Mouse (Mus musculus): ENCODE results near the gene Tmem238.

Gene Tmem238

DNA sequence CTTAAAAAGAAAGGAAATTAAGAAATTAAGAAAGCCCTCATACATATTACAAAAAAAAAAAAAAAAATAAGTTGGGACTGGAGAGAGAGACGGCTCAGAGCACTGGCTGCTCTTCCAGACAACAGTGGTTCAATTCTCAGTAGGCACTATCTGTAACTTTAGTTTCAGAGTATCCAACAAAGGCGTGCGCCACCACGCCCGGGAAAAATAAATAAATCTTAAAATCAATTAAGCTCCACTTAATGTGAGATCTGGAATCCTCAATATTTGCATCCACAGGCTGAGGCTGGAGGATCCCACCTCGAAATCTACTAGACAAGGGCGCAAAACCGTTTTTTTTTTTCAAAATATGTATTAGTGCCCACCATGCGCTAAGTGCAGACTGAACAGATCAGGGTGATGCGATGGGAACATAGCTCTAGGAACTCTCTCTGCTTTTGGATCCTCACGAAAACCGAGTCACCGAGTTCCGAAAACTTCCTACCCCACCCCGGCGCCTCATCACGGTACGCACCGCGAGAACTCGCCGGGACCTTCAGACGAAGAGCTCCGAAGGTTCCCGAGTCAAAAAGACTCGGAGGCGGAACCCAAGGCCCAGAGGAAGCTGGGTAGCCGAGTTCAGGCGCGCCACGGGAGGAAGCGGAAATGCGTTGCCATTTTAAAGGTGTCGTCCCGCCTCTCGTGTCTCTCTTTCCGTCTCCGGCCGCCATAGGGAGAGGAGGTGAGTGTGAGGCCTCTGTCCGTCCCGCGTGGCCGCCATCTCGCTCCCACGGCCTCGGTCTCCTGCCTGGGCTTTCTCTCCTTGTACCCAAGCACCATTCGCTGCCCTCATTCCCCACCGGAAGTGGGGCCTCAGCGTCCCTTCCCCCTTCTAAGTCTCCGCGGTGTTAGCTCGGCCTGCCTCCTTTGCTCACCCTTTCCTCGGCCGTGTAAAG, 3.1 kb upstream of the Tmem238 start, which contains the start of gene Rpl28:
Gene Rpl28, plus strand, starts transcription at position 597 of the 935 bp plus-strand sequence.
- DNase-seq: peak; percentile 97

DNA sequence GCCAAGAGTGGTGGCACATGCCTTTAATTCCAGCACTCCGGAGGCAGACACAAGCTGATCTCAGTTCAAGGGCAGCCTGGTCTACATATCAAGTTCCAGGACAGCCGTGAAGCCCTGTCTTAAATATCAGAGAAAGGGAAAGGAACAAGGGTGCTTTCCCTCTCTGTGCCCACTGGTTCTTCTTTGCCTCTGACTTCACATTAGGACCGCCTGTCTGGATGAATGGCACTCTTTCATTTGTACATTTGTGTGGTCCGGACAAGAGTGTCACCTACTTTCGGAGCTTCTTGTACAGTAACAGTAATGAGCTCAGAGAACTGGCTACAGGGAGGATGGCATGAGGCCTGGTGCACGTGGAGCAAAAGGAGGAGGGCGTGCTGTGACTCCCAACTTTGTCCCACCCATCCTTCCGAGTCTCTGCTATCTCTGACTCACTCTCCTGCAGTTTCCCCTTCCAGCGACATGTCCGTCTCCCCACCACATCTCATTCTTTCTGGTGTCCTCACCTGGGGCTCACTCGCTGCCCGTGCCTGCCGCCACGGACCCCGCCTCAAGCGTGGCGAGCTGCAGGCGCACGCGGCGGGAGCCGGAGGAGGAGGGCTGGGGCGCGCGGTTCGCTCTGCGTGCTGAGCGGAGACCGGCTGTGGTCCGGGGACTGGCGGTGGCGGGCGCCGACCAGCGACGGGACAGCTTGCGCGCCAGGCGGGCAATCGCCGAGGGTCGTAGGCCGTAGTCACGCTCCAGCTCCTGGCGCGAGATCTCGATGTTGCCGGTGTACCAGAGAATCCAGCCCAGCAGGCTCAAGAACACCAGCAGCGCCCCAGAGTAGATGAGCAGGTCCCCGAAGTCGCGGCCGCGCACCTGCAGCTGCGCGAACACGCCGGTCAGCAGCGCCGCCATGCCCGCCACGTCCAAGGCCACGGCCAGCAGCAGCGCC, 689 bp downstream of the Tmem238 start:
- DNase-seq: peak; percentile 85

DNA sequence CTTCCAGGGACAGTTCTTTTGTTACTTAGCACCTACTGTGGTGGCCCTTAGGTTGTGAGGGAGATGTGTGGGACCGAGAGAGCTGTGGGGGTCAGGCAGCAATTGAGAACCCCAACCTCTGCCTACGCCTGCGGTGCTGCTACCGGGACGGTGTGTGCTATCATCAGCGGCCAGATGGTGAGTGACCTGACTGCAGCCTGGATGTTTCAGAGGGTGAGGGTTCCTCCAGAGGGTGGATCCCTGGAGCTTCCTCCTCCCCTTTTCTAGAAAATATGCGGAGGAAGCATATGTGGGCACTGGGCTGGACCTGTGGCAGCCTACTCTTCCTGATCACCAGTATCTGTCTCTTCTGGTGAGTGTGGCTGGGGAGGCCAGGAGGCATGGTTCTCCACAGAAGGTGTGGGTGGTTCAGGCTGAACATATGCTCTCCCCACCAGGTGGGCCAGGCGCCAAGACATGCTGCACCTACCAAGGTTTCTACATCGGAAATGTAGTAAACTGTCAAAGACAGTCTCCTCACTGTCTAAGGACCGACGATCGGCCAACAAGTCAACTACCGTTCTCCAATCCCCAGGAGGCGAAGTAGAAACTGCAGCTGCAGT, 5.7 kb downstream of the Tmem238 start:
- no peak for DNase-seq

DNA sequence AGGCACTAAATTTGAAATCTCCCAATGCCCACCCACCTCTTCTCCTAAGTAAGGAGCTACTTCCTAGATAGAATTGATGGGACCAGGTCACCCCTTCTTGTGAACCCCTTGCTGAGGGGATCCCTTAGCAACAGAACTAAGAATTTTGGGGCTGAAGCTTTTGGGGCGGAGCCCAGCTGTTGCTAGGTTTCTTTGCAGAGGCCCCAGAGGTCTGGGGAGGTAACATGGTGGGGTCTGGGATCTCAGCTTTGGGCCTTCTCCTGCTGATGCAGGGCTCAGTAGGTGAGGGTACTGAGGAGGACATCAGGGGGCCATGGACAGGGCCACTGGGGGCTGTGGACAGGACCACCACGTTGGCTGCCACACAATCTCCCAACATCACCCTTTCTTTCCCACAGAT, 6.7 kb downstream of the Tmem238 start, which contains the start of the genes Il11 and Tmem190:
Gene Il11, minus strand, starts transcription at position 101 of the 400 bp plus-strand sequence.
Gene Tmem190, plus strand, starts transcription at position 179 of the 400 bp plus-strand sequence.
- DNase-seq: no peak

- no peak for DNase-seq
These were observed 7.3 kb downstream of the Tmem238 start for GRCm38 (mm10) chr7:4782130-4782529.

DNA sequence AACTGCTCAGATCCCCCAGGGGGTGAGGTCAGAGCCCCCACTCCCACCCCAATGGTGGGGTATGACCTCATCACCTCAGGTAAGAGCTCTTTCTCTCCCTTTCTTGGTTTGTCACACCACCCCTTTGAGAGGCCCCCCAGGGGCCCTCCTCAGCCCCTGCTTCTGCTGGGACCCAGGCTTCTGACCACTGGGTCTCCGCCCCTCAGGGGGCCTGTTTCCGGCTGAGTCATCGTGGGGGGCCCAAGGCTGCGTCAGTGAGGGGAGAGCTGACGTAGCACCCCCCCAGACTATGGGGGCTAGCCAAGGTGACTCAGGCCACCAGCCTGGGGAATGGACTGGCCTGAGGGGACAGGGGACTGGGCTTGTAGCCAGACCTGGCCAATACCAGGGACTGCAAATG, 9.5 kb downstream of the Tmem238 start:
- DNase-seq: no peak

GRCm38 (mm10) chr7:4777851-4778637, 11.4 kb downstream of the Tmem238 start:
- DNase-seq: no peak

DNA sequence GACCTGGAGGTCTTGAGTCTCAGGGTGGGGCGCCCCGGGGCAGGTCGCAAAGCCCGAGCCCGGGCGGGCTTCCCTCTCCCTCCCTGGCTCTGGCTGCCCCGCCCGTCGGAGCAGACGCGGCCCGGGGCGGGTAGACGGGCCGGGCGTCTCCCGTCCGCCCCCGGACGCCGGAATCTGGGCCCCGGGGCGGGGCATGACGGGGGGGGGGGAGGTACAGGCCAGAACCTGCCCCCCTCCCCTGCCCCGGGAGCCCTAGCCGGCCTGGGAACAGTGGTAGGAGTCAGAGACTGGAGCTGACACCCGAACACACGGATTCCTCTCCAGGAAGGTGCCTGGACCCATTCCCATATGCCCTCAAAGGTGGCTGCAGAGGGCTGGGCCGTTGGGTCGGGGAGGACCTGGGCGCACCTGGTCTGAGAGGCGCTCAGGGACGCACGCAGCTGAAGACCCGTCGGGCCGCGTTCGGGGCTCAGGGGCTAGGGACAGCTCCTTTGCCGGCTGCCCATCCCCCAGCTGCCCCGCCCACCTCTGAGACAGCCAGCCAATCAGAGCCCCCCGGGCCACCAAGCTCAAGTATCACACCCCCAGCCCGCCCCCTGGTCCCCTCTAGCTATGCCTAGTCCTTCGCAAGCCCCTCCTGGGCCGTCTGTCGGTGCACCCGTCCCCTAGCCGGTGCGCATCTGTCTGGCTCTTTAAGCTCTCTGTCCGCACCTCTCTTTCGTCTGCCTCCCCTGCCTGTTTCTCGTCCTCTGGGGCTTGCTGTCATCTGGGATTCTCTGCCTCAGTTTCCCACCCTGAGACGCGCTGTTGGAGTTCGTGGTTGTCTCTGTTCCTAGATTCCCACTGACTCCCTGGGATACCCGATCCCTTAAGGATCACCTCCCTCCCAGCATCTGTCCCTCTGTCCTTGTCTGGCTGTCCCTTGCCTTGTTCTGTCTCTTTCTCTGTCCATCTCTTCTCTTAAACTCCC, 12.3 kb downstream of the Tmem238 start:
- peak; percentile 89 for DNase-seq

- no peak for DNase-seq
These were observed 13.3 kb downstream of the Tmem238 start for GRCm38 (mm10) chr7:4776131-4776530.

GRCm38 (mm10) chr7:4771202-4771601, 18.3 kb downstream of the Tmem238 start, which contains the start of gene Fam71e2:
Fam71e2 (minus strand) TSS chr7:4771302.
- no peak for DNase-seq

- DNase-seq: no peak
These were observed 24.3 kb downstream of the Tmem238 start for GRCm38 (mm10) chr7:4764946-4765710.

DNA sequence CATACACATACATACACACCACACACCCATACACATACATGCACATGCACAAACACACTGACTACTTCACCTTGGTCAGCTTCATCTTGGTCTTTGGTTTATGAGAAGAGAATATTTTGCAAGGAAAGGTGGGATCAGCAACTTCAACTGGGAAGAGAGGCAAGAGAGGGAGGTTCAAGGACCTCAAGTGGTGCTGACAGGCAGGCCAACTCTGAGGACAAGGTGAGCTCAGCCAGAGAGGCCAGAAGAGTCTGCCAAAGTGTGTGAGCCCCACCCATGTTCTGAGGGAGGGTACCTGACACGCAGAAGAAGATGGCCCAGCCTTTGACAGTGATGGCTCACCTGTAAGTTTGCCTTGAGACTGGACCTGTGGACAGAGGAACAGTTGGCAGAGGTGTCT, 29.8 kb downstream of the Tmem238 start:
- DNase-seq: no peak

DNA sequence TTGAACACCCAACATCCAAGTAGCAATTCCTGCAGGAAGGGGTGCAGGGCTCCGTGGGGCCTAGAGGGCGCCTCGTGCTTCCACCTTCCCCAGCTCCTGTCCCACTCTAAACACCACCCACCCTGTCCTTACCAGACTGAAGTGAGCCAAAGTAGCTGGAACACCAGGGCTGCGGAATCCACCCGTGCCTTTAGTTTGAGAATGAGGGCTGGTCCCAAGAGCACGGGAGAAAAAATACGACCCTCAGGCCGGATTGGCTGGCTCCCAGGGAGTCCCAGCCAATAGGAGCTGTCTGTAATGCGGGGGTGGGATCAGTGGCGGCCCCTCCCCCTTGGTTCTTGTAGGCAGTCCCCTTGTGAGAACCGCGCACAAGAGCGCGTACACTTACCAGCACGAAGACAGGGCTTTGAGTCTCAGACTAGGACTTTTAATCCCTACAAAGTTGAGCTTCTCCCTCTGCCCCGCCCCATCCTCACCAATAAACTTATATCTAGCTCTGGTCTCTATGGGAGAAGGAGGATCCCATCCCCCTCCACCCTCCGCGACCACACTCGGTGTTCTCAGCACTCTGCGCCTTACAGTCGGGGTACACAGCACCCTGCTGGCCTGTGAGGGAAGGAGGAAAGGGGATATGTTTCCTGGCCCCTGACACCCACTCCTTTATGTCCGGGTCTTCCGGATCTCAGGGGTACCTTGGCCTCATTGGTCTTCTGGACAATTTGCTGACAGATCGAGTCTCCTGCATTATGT, 36.5 kb downstream of the Tmem238 start, which contains the start of gene Cox6b2:
Gene Cox6b2, minus strand, starts transcription at position 274 of the 750 bp plus-strand sequence.
- peak; percentile 95 for DNase-seq

DNA sequence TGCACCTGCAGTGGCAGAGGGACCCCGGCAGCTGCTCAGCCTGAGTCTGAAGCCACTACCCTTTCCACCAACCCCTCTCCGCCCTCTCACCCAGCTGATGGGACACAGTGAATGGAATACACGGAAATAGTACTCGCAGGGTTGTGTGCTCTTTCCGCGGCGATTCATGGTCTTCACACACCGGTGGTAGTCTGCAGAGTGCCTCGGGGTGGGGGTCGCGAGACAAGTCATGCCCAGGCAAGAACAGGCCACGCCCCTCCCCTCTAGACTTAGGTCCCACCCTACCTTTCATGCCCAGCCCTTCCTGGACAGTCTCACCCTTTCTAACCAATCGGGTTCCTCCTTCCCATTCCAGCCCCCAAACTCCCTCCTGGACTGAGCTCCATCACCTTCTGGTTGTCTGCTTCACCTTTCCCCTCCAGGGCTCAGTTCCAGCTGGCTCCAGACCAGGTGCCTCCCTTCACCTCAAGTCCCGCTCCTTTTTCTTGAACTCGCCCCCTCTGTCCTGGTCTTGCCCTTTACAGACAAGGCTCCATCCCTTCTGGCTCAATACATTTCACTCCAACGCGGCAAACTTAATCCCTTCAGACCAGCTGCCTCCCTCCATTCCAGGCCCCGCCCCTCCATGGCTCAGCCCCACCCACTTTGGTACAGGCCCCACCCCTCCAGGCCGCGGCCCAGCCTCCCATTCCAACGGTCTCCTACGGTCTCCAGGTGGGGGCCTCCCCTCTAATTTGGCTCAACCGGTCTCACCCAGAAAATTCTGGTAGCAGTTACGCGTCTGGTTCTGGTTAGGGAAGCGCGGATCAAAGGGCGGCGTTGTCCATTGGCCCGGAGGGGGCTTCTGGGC, 37.3 kb downstream of the Tmem238 start:
- peak; percentile 79 for DNase-seq

DNA sequence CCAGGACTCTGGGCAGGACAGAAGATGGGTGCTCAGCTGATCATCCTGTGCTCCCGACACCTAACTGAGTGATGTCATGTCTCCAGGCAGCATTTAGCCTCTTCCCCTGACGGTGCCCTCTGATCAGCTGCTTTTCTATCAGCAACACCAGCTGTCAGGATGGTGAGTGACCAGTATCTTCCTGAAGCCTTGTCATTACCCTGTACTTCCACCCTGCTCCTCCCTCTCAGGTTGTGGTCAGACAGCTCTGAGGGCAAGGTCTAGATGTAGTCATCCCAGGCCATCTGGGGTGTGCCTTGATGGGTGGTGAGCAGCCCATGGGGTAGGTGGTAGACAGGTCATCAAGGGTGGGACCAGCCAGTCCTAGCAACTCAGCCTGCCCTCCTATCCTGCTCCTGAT, 40.3 kb downstream of the Tmem238 start:
- DNase-seq: no peak

GRCm38 (mm10) chr7:4748321-4748720, 41.1 kb downstream of the Tmem238 start:
- DNase-seq: no peak

- DNase-seq: peak; percentile 10
These were observed 42.1 kb downstream of the Tmem238 start for GRCm38 (mm10) chr7:4747156-4747899.
